Mouse (Mus musculus) macrophage (primary cell): ENCODE data around the gene Paf1. TPM values are rescaled to one million over a fixed set of nuclear protein-coding genes. Genes with fewer than 3 reads are reported as not detected.
A peak's percentile ranks its signal among the peaks of the same experiment; 100 is the strongest.

Experiments used
- H3K27ac ChIP-seq: fragments of 350-480 bp; formaldehyde crosslinking; 2 replicates; pipeline ENCODE4 v1.9.0; 2021
- H3K36me3 ChIP-seq: fragments of 350-480 bp; formaldehyde crosslinking; 2 replicates; pipeline ENCODE4 v1.9.0; 2021; ENCODE audit errors: inconsistent target
- H3K4me3 ChIP-seq: fragments of 350-480 bp; formaldehyde crosslinking; 2 replicates; pipeline ENCODE4 v1.9.0; 2021; ENCODE audit errors: inconsistent target
- H3K79me2 ChIP-seq: fragments of 350-480 bp; formaldehyde crosslinking; 2 replicates; pipeline ENCODE4 v1.9.0; 2021; ENCODE audit errors: inconsistent target
- WGBS: methylation state at CpG from one replicate; pipeline ENCODE4 v1.1.7; 2026; ENCODE audit warnings: inconsistent platforms; ENCODE audit not compliant: missing documents; 5-methylcytosine and 5-hydroxymethylcytosine counted together
- polyA plus RNA-seq: library from polyadenylated mRNA; stranded (reverse); fragments of 250-400 nt; gene quantifications from 3 replicates; pipeline ENCODE4 v1.2.4, GENCODE M21; 2018; ENCODE audit warnings: inconsistent platforms

The Paf1 gene
- polyA plus RNA-seq, 1 experiment from 2014 or later = 257 TPM

- H3K36me3 ChIP-seq = peaks cover 75% of the 10 kb centered on the region
Observed at GRCm38 (mm10) chr7:28417368-28417767, 24.6 kb downstream of the Paf1 start.

GRCm38 (mm10) chr7:28418096-28418670 lies 25.4 kb downstream of the Paf1 start:
- Histone ChIP-seq H3K27ac (no peak overlapping the region), H3K4me3 (no peak overlapping the region), H3K79me2 (no peaks in the 10 kb centered on the region; the same call in 1 of the 2 replicates), H3K36me3 (peaks cover 72% of the 10 kb centered on the region)
- WGBS = 96% methylated on average over 8 of the region's 8 CpGs

More at GRCm38 (mm10) chr7:28417368-28417767, 24.6 kb downstream of the Paf1 start:
- Histone ChIP-seq H3K4me3 (no peak overlapping the region), H3K79me2 (no peaks in the 10 kb centered on the region; the same call in 1 of the 2 replicates), H3K27ac (no peak overlapping the region)

GRCm38 (mm10) chr7:28419416-28419815 lies 26.7 kb downstream of the Paf1 start:
- H3K36me3 ChIP-seq = peaks cover 60% of the 10 kb centered on the region; the same call in 1 of the 2 replicates
- peaks cover 12% of the 10 kb centered on the region; the same call in 1 of the 2 replicates for H3K79me2 ChIP-seq
- H3K4me3 ChIP-seq = no peak overlapping the region
- 98% methylated on average over 2 of the region's 2 CpGs for WGBS
- H3K27ac ChIP-seq = no peak overlapping the region

GRCm38 (mm10) chr7:28423018-28423417 lies 30.3 kb downstream of the Paf1 start:
- H3K79me2 ChIP-seq = peaks cover 48% of the 10 kb centered on the region
- H3K27ac ChIP-seq = no peak overlapping the region
- no peak overlapping the region for H3K4me3 ChIP-seq
- H3K36me3 ChIP-seq = peaks cover 40% of the 10 kb centered on the region; the same call in 1 of the 2 replicates
- WGBS = 82% methylated on average over 1 of the region's 1 CpGs

GRCm38 (mm10) chr7:28427738-28428137 lies 35.0 kb downstream of the Paf1 start:
- peaks cover 95% of the 10 kb centered on the region for H3K79me2 ChIP-seq
- no peak overlapping the region for H3K27ac ChIP-seq
- peaks cover 1% of the 10 kb centered on the region; the same call in 1 of the 2 replicates for H3K36me3 ChIP-seq
- H3K4me3 ChIP-seq = no peak overlapping the region

GRCm38 (mm10) chr7:28430512-28430911 lies 37.8 kb downstream of the Paf1 start:
- Histone ChIP-seq H3K79me2 (peaks cover 100% of the 10 kb centered on the region), H3K36me3 (no peaks in the 10 kb centered on the region; the same call in 1 of the 2 replicates), H3K4me3 (no peak overlapping the region), H3K27ac (0 out of 2 replicates have a peak overlapping the region, but pooled peaks have one; percentile 10)
- 0% methylated on average over 1 of the region's 1 CpGs for WGBS

GRCm38 (mm10) chr7:28432252-28432651 lies 39.5 kb downstream of the Paf1 start:
- Histone ChIP-seq H3K79me2 (peaks cover 85% of the 10 kb centered on the region), H3K4me3 (no peak overlapping the region), H3K36me3 (no peaks in the 10 kb centered on the region; the same call in 1 of the 2 replicates), H3K27ac (no peak overlapping the region)
- WGBS = 96% methylated on average over 2 of the region's 2 CpGs

GRCm38 (mm10) chr7:28435660-28436259 lies 43.0 kb downstream of the Paf1 start:
- H3K27ac ChIP-seq = no peak overlapping the region
- no peaks in the 10 kb centered on the region for H3K36me3 ChIP-seq
- WGBS = 2% methylated on average over 50 of the region's 70 CpGs
- peaks cover 50% of the 10 kb centered on the region for H3K79me2 ChIP-seq
- peak overlapping the region; percentile 48 for H3K4me3 ChIP-seq

- WGBS = 3% methylated on average over 63 of the region's 64 CpGs
- Histone ChIP-seq H3K27ac (peak overlapping the region; percentile 75), H3K36me3 (no peaks in the 10 kb centered on the region), H3K79me2 (peaks cover 44% of the 10 kb centered on the region), H3K4me3 (peak overlapping the region; percentile 56)
Observed at GRCm38 (mm10) chr7:28436271-28436904, 43.6 kb downstream of the Paf1 start.

- peaks cover 37% of the 10 kb centered on the region for H3K79me2 ChIP-seq
- H3K27ac ChIP-seq = peak within 1 kb of the TSS; percentile 75
- H3K4me3 ChIP-seq = peak within 1 kb of the TSS; percentile 56
- no peaks in the 10 kb centered on the region for H3K36me3 ChIP-seq
- 7% methylated on average over 16 of the region's 16 CpGs for WGBS
Observed at GRCm38 (mm10) chr7:28436932-28437570, 44.3 kb downstream of the Paf1 start, which contains the start of gene Gmfg. Gene Gmfg, plus strand, starts transcription at chr7:28437447.

- Histone ChIP-seq H3K36me3 (no peaks in the 10 kb centered on the region), H3K27ac (0 out of 2 replicates have a peak overlapping the region, but pooled peaks have one; percentile 75), H3K4me3 (no peak overlapping the region), H3K79me2 (peaks cover 28% of the 10 kb centered on the region)
Observed at GRCm38 (mm10) chr7:28437964-28438363, 45.2 kb downstream of the Paf1 start.

GRCm38 (mm10) chr7:28438771-28439170 lies 46.0 kb downstream of the Paf1 start:
- WGBS = 100% methylated on average over 1 of the region's 2 CpGs
- no peak overlapping the region for H3K27ac ChIP-seq
- peaks cover 20% of the 10 kb centered on the region for H3K79me2 ChIP-seq
- no peaks in the 10 kb centered on the region for H3K36me3 ChIP-seq
- no peak overlapping the region for H3K4me3 ChIP-seq

- peaks cover under 1% of the 10 kb centered on the region; the same call in 1 of the 2 replicates for H3K79me2 ChIP-seq
- 3% methylated on average over 2 of the region's 2 CpGs for whole genome bisulfite sequencing
- peak overlapping the region; percentile 56 for H3K4me3 ChIP-seq
- no peaks in the 10 kb centered on the region for H3K36me3 ChIP-seq
- H3K27ac ChIP-seq = peak overlapping the region; percentile 94
Observed at GRCm38 (mm10) chr7:28440739-28441138, 48.0 kb downstream of the Paf1 start.

GRCm38 (mm10) chr7:28441776-28442485 lies 49.2 kb downstream of the Paf1 start:
- Histone ChIP-seq H3K4me3 (peak overlapping the region; percentile 56; the same call in 1 of the 2 replicates), H3K36me3 (no peaks in the 10 kb centered on the region), H3K79me2 (no peaks in the 10 kb centered on the region), H3K27ac (peak overlapping the region; percentile 94)
- 33% methylated on average over 8 of the region's 14 CpGs for WGBS
